Mouse (Mus musculus): ENCODE measurements around the gene Trappc4.

DNA sequence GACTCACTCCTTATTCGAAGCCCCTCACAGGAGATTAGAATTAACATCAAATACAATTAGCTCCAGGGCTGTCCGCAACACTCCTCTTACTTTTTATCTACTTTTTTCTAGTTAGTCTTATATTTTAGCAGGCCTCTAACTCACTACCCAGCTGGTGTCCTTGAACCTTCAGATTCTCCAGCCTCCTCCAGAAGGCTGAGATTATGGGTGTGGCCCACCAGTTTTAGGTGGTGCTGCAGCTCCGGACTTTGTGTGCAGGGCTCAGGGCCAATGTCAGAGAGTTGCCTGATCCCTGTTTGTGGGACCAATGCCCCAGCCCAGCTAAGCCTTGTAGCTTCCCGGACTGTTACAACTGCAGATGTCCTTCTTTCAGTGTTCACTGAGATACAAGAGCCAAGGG lies 16.2 kb upstream of the Trappc4 start:
- TF ChIP-seq EP300 (IDR thresholded peaks at IDR 0.05; ENCODE audit: low read depth) (no peak), CTCF (IDR thresholded peaks at IDR 0.05; ENCODE audit: low read depth) (no peak)

All from liver, embryonic 14.5 days (tissue).